Mouse (Mus musculus) ES-E14 (cell line): ENCODE measurements around the gene Galnt14.

Experiments
- CHD2 ChIP-seq: IDR thresholded peaks from 2 replicates; pipeline ENCODE4 v1.6.1; 2014; ENCODE audit warnings: mild to moderate bottlenecking, low read depth, low read length, inconsistent platforms
- HCFC1 ChIP-seq: IDR thresholded peaks from 2 replicates; pipeline ENCODE4 v1.6.1; 2012; ENCODE audit warnings: low read length, inconsistent platforms, borderline replicate concordance; ENCODE audit not compliant: insufficient read depth
- ZC3H11A ChIP-seq: IDR thresholded peaks from 2 replicates; pipeline ENCODE4 v1.6.1; 2012; ENCODE audit warnings: low read depth, mild to moderate bottlenecking, inconsistent platforms, low read length, borderline replicate concordance
- ZNF384 ChIP-seq: IDR thresholded peaks from 2 replicates; pipeline ENCODE4 v1.6.1; 2012; ENCODE audit warnings: low read depth, low read length, inconsistent platforms

DNA sequence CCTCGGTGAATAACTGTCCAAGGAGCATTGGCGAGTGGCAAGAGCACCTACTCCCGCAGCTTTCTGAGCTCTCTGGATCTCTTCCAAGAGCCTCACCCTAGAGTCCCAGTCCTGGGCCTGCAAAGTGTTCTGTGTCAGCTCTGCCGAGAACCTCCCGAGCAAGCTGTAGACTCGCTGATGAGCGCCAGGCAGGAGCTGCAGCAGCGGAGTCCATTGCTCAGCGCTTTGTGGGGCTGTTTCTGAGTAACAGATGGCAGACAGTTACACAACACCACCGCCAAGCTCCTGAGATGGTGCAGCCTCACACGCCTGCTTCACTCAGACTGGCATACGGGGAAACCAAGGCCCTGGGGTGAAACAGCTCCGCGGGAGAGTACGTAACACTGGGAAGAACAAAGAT, 1.7 kb upstream of the Galnt14 start:
- TF ChIP-seq ZNF384 = no peak
- TF ChIP-seq HCFC1 = no peak
- TF ChIP-seq CHD2 = no peak
- TF ChIP-seq ZC3H11A = no peak
